Mouse (Mus musculus) kidney, postnatal 0 days (tissue): ENCODE data around the gene Gm21970. TPM values are rescaled to one million over a fixed set of nuclear protein-coding genes. Genes with fewer than 3 reads are reported as not detected.

Experiments used
- ATAC-seq: fragments of 200-750 bp; cut with Nextera tagmentation; replicated peaks from 2 replicates; pipeline ENCODE4 v1.8.0; 2017; ENCODE audit warnings: low read depth, moderate number of reproducible peaks, moderate TSS enrichment, moderate library complexity; ENCODE audit not compliant: low FRiP score
- DNase-seq: peaks from one replicate; pipeline ENCODE4 v3.0.0-alpha.2; 2016; ENCODE audit warnings: low spot score
- H3K27ac ChIP-seq: fragments of 300-500 bp; sonication (generic); 2 replicates; pipeline ENCODE4 v1.5.1; 2014; ENCODE audit warnings: mild to moderate bottlenecking
- H3K27me3 ChIP-seq: fragments of 300-500 bp; sonication (generic); 2 replicates; pipeline ENCODE4 v1.6.1; 2014; ENCODE audit warnings: low read length, mixed read lengths; ENCODE audit not compliant: insufficient read depth
- H3K36me3 ChIP-seq: fragments of 300-500 bp; sonication (generic); 2 replicates; pipeline ENCODE4 v1.6.1; 2014; ENCODE audit warnings: low read length, mixed read lengths; ENCODE audit not compliant: insufficient read depth
- H3K4me1 ChIP-seq: fragments of 300-500 bp; sonication (generic); replicated peaks from 2 replicates; pipeline ENCODE4 v1.6.1; 2014; ENCODE audit warnings: antibody characterized with exemption, low read length, mixed read lengths; ENCODE audit not compliant: insufficient read depth
- H3K4me2 ChIP-seq: fragments of 300-500 bp; sonication (generic); 2 replicates; pipeline ENCODE4 v1.6.1; 2014; ENCODE audit warnings: mild to moderate bottlenecking, low read length, moderate library complexity, mixed read lengths
- H3K4me3 ChIP-seq: fragments of 300-500 bp; sonication (generic); replicated peaks from 2 replicates; pipeline ENCODE4 v1.5.1; 2014; ENCODE audit warnings: low read depth, low read length
- H3K9ac ChIP-seq: fragments of 300-500 bp; sonication (generic); 2 replicates; pipeline ENCODE4 v1.6.1; 2014; ENCODE audit warnings: low read depth, low read length
- H3K9me3 ChIP-seq: fragments of 300-500 bp; sonication (generic); replicated peaks from 2 replicates; pipeline ENCODE4 v1.6.1; 2016; ENCODE audit warnings: low read length, inconsistent platforms, mixed read lengths
- CTCF ChIP-seq: IDR thresholded peaks from 2 replicates; pipeline ENCODE4 v1.5.1; 2016; ENCODE audit warnings: antibody characterized with exemption, low read depth, mild to moderate bottlenecking, moderate library complexity
- WGBS: fragments of 180-500 bp; shearing (Covaris S2); extraction: QIAGEN DNeasy Blood & Tissue Kit; methylation state at CpG from one replicate; pipeline ENCODE4 v1.1.7; 2014; 5-methylcytosine and 5-hydroxymethylcytosine counted together
- polyA plus RNA-seq: library from polyadenylated mRNA; unstranded; fragments of >200 nt; fragmentation: Nextera tagmentation; extraction: Ambion mirVana; gene quantifications from 2 replicates; pipeline ENCODE4 v1.2.1, GENCODE M21; 2015

The Gm21970 gene
- polyA plus RNA-seq, 1 experiment from 2014 or later: not detected

- H3K4me3 ChIP-seq: no peak overlapping the region
- H3K27ac ChIP-seq: no peak overlapping the region
- TF ChIP-seq CTCF: no peak
- H3K4me1 ChIP-seq: no peaks in the 10 kb centered on the region
- 69% methylated on average over 4 of the region's 4 CpGs for WGBS
- DNase-seq: no peak
- ATAC-seq: no peak
- peaks cover 41% of the 10 kb centered on the region for H3K36me3 ChIP-seq
- no peaks in the 10 kb centered on the region for H3K27me3 ChIP-seq
- H3K9ac ChIP-seq: no peak overlapping the region
- H3K9me3 ChIP-seq: no peaks in the 10 kb centered on the region
- no peak overlapping the region for H3K4me2 ChIP-seq
Observed at GRCm38 (mm10) chr16:91426586-91426985, 35.1 kb downstream of the Gm21970 start.

DNA sequence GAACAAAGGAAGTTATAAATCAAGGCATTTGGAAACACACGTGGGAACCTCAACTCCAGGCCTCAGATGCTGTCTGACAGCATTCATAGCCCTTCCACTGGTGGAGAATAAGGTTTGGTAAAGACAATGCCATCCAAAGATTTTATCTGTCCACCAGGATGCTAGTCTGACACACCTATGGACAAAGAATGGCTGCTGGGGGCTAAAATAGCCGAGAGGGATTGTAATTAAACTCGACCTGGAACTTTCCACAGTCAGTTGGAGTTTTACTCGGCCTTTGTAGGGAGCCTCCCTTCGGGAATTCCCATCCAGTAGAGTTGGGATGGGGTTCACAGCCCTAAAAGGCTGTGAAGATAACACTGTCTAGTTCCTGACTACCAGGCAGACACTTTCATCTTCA is 35.9 kb downstream of the Gm21970 start:
- Histone ChIP-seq H3K27me3 (no peaks in the 10 kb centered on the region), H3K4me2 (no peak overlapping the region), H3K4me1 (no peaks in the 10 kb centered on the region), H3K27ac (peak overlapping the region; percentile 20; the same call in 1 of the 2 replicates), H3K36me3 (peaks cover 35% of the 10 kb centered on the region), H3K9ac (no peak overlapping the region), H3K4me3 (no peak overlapping the region), H3K9me3 (no peaks in the 10 kb centered on the region)
- DNase-seq (peak; percentile 31), ATAC-seq (no peak)
- 57% methylated on average over 5 of the region's 5 CpGs for WGBS
- TF ChIP-seq CTCF: no peak

GRCm38 (mm10) chr16:91428259-91428865 is 36.8 kb downstream of the Gm21970 start:
- no peak overlapping the region for H3K27ac ChIP-seq
- DNase-seq (peak; percentile 44), ATAC-seq (no peak; the same call in 1 of the 2 replicates)
- no peaks in the 10 kb centered on the region for H3K4me1 ChIP-seq
- no peaks in the 10 kb centered on the region for H3K9me3 ChIP-seq
- TF ChIP-seq CTCF: no peak
- H3K36me3 ChIP-seq: peaks cover 32% of the 10 kb centered on the region
- H3K4me2 ChIP-seq: no peak overlapping the region
- no peak overlapping the region for H3K4me3 ChIP-seq
- no peak overlapping the region for H3K9ac ChIP-seq
- no peaks in the 10 kb centered on the region for H3K27me3 ChIP-seq
- WGBS: 43% methylated on average over 8 of the region's 8 CpGs

DNA sequence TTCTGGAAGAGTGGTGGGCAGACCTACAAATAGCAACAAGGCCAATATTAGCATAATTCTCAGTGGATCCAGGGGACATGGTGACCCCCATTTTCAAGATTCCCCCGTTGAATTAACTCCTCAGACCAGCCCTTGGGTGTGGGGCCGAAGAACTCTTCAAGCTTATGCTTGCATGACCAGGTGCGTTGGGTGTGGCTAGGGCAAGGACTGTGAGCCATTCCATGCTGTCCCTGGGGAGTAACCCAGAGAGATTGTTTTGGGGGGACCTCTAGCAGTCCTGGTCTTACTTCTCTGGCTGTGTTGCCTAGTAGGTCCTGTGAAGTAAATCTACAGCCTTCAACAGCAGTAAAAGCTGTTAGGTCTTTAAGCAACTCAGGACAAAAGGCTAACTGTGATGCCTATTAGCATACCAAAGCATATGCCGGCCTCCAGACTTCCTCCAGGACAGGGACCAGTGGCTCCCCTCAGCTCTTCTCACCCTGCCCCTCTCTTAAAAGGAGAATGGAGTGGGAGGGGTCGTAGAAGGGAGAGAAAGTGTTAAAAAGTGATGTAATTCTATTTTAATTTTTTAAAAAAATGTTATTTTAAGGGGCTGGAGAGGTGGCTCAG is 41.3 kb downstream of the Gm21970 start:
- H3K4me3 ChIP-seq: no peak overlapping the region
- no peak for ATAC-seq
- no peaks in the 10 kb centered on the region for H3K4me1 ChIP-seq
- no peak for TF ChIP-seq CTCF
- no peak overlapping the region for H3K9ac ChIP-seq
- DNase-seq: no peak
- no peaks in the 10 kb centered on the region for H3K27me3 ChIP-seq
- H3K4me2 ChIP-seq: no peak overlapping the region
- no peaks in the 10 kb centered on the region for H3K36me3 ChIP-seq
- H3K9me3 ChIP-seq: no peaks in the 10 kb centered on the region
- H3K27ac ChIP-seq: no peak overlapping the region
- 46% methylated on average over 5 of the region's 5 CpGs for WGBS

- Histone ChIP-seq H3K27me3 (no peaks in the 10 kb centered on the region), H3K4me2 (no peak overlapping the region), H3K9ac (no peak overlapping the region), H3K27ac (no peak overlapping the region), H3K4me3 (no peak overlapping the region), H3K4me1 (no peaks in the 10 kb centered on the region), H3K9me3 (no peaks in the 10 kb centered on the region), H3K36me3 (no peaks in the 10 kb centered on the region)
- 53% methylated on average over 8 of the region's 8 CpGs for WGBS
- DNase-seq: no peak
- no peak for TF ChIP-seq CTCF
- ATAC-seq: no peak
Observed at GRCm38 (mm10) chr16:91433329-91433933, 41.9 kb downstream of the Gm21970 start.

DNA sequence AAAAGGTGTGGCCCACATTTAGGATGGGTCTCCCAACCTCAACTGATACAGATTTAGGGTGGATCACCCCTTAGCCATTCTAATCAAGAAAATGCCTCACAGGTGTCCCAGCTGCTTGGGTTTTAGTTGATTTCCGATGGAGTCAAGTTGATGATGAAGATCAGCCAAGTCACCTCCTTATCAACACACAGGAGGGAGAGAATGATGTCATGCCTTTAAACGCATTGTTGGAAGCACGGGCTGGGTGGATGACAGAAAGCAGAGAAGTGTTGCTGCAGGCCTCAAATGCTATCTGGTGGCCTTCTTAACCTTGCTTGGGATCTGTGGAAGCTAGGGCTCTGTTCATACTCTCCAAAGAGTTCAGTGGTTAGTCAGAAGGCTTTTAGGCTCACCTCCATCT is 42.6 kb downstream of the Gm21970 start:
- DNase-seq (no peak), ATAC-seq (no peak)
- Histone ChIP-seq H3K27me3 (no peaks in the 10 kb centered on the region), H3K9me3 (no peaks in the 10 kb centered on the region), H3K4me3 (no peak overlapping the region), H3K27ac (no peak overlapping the region), H3K36me3 (no peaks in the 10 kb centered on the region), H3K4me1 (no peaks in the 10 kb centered on the region), H3K9ac (no peak overlapping the region), H3K4me2 (no peak overlapping the region)
- 85% methylated on average over 3 of the region's 3 CpGs for WGBS
- no peak for TF ChIP-seq CTCF
